8 mouse cellular contexts compared by ENCODE assay signal in the genomic region with DNA sequence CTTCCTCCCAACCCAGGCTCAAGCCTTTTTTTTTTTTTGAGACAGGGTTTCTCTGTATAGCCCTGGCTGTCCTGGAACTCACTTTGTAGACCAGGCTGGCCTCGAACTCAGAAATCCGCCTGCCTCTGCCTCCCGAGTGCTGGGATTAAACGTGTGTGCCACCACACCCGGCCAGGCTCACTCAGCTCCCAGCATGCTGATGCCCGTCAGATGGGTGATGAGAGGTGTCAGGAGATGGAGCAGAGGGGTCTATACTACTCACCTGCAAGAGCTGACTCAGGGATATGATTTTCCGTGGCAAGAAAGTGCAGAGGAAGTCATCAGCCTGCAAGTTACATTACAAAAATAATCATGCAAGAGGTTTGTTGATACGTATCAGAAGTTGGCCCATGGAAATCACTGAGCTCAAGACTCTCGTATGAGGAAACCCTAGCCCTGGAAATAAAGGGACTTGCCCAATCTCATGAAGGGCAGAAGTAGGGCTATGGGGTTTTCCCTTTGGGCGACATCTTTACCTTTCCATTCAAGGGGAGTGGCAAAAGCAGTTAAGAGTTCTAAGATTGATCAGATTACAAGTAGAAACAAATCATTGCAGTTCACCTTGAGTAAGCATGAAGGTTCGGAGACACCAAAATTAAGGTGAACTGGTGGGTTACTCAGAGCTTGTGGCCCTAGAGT. TPM values are rescaled to one million over a fixed set of nuclear protein-coding genes. Genes with fewer than 3 reads are reported as not detected.
DNase-seq lines count a peak whose midpoint lies in the region; ATAC-seq and TF ChIP-seq lines count a peak whose summit lies in the region.

No protein-coding gene starts in this region.

- peak; percentile 32 for ATAC-seq in inflammation-experienced regulatory T-cells, adult 6 months
- ATAC-seq in neural tube, embryonic 13.5 days (ENCODE audit: low read depth): no peak

- TF ChIP-seq POLR2A in cerebellum, adult 2 months (IDR thresholded peaks at IDR 0.05; ENCODE audit: borderline replicate concordance, insufficient read depth, low read length): no peak

- peaks cover 29% of the 10 kb centered on the region for H3K36me3 ChIP-seq in neural tube, embryonic 13.5 days

- intact Hi-C loops in left cerebral cortex, adult 2 months (cut with DNase I): no loop called here
- intact Hi-C loops in left cerebral cortex, postnatal 25 days (cut with DNase I): loop anchor here (5.0 kb wide), 1 partner anchor 47 kb away; the partner anchor contains the start of genes Gm49378 and Ipo4

- peak overlapping the region; percentile 91 for H3K4me3 ChIP-seq in left cerebral cortex, adult 2 months
- H3K4me3 ChIP-seq in brown adipose tissue, adult 24 weeks (ENCODE audit: insufficient read depth, low read depth, low read length): peak overlapping the region; percentile 74
- H3K4me3 ChIP-seq in neural tube, embryonic 13.5 days: peak overlapping the region; percentile 72
- H3K4me3 ChIP-seq in cerebellum, adult 2 months (replicated peaks; ENCODE audit: insufficient read depth, low read depth, low read length): no peak overlapping the region

- H3K9ac ChIP-seq in neural tube, embryonic 13.5 days: peak overlapping the region; percentile 91

- H3K27me3 ChIP-seq in neural tube, embryonic 13.5 days: no peaks in the 10 kb centered on the region
- H3K27me3 ChIP-seq in cerebellum, adult 2 months (ENCODE audit: control insufficient read depth, insufficient read depth, low read length): no peaks in the 10 kb centered on the region

- no peak for DNase-seq in left cerebral cortex, adult 2 months (ENCODE audit: extremely low spot score in 1 of 2, low spot score in 2 of 2)
- no peak for DNase-seq in left cerebral cortex, adult 18-20 months (ENCODE audit: low spot score in 2 of 2)
- no peak for DNase-seq in right cerebral cortex, adult 2 months (ENCODE audit: low spot score in 2 of 2)
- DNase-seq in cerebellum, adult 2 months: no peak
- DNase-seq in left cerebral cortex, postnatal 25 days (ENCODE audit: low spot score in 2 of 2): no peak

- peak overlapping the region; percentile 73 for H3K27ac ChIP-seq in left cerebral cortex, adult 2 months
- H3K27ac ChIP-seq in brown adipose tissue, adult 24 weeks (replicated peaks; ENCODE audit: low read depth, low read length): peak overlapping the region; percentile 66
- H3K27ac ChIP-seq in neural tube, embryonic 13.5 days (replicated peaks): peak overlapping the region; percentile 96; the same call in 1 of the 2 replicates
- no peak overlapping the region for H3K27ac ChIP-seq in cerebellum, adult 2 months (ENCODE audit: insufficient read depth, low read length)

- 90% methylated on average over 11 of the region's 11 CpGs for WGBS in neural tube, embryonic 13.5 days
- WGBS in cerebellum, adult 2 months: 84% methylated on average over 11 of the region's 11 CpGs

- no peaks in the 10 kb centered on the region for H3K9me3 ChIP-seq in neural tube, embryonic 13.5 days

- no peak for TF ChIP-seq CTCF in left cerebral cortex, adult 2 months (IDR thresholded peaks at IDR 0.05)
- no peak for TF ChIP-seq CTCF in cerebellum, adult 2 months (IDR thresholded peaks at IDR 0.05; ENCODE audit: borderline replicate concordance, insufficient read depth, low read depth, low read length)

- H3K4me1 ChIP-seq in brown adipose tissue, adult 24 weeks (ENCODE audit: control insufficient read depth, insufficient read depth, insufficient read length, low read length): peaks cover 5% of the 10 kb centered on the region
- peaks cover 45% of the 10 kb centered on the region for H3K4me1 ChIP-seq in neural tube, embryonic 13.5 days (replicated peaks)
- H3K4me1 ChIP-seq in cerebellum, adult 2 months (ENCODE audit: control insufficient read depth, insufficient read depth, low read length): peaks cover 3% of the 10 kb centered on the region; the same call in 1 of the 2 replicates

- peak overlapping the region; percentile 93 for H3K4me2 ChIP-seq in neural tube, embryonic 13.5 days

RNA-seq across cellular contexts. Expression of gene Psme2, which starts 1.0 kb away (rescaled TPM):
- total RNA-seq in left cerebral cortex, adult 2 months (2021): 10 to 100 TPM; 46.0 to 60.3 TPM
- 10 to 100 TPM; 59.6 to 65.7 TPM for total RNA-seq in left cerebral cortex, adult 18-20 months (2021)
- 248 and 256 TPM in 2 replicates for polyA plus RNA-seq in brown adipose tissue, adult 24 weeks (2012; ENCODE audit: insufficient read depth, insufficient read length, missing spikeins)
- 1,000 to 10,000 TPM in 1 of 3 experiments, 100 to 1,000 TPM in 2; 828 to 1,360 (median 869) TPM for polyA plus RNA-seq in inflammation-experienced regulatory T-cells, adult 6 months (2017; shearing (Covaris generic))
- polyA plus RNA-seq in neural tube, embryonic 13.5 days (2015; fragmentation: Nextera tagmentation; extraction: Ambion mirVana): 178 and 199 TPM in 2 replicates
- polyA plus RNA-seq in cerebellum, adult 2 months (2012; rRNA removed): 43.1 and 46.8 TPM in 2 replicates
- total RNA-seq in left cerebral cortex, postnatal 25 days (2021): 10 to 100 TPM; 35.2 to 47.9 TPM

RNA-seq across cellular contexts. Expression of gene Rnf31, which starts 1.6 kb away (rescaled TPM):
- total RNA-seq in left cerebral cortex, adult 2 months (2021): 10 to 100 TPM; 40.9 to 43.4 TPM
- 10 to 100 TPM; 42.0 to 46.2 TPM for total RNA-seq in left cerebral cortex, adult 18-20 months (2021)
- 11.1 and 12.0 TPM in 2 replicates for polyA plus RNA-seq in brown adipose tissue, adult 24 weeks (2012; ENCODE audit: insufficient read depth, insufficient read length, missing spikeins)
- polyA plus RNA-seq in inflammation-experienced regulatory T-cells, adult 6 months (2017; shearing (Covaris generic)): 10 to 100 TPM; 26.7 to 37.2 (median 35.3) TPM
- 21.7 and 27.5 TPM in 2 replicates for polyA plus RNA-seq in neural tube, embryonic 13.5 days (2015; fragmentation: Nextera tagmentation; extraction: Ambion mirVana)
- polyA plus RNA-seq in cerebellum, adult 2 months (2012; rRNA removed): 31.1 and 32.9 TPM in 2 replicates
- total RNA-seq in left cerebral cortex, postnatal 25 days (2021): 10 to 100 TPM; 27.6 to 31.7 TPM

RNA-seq across cellular contexts. Expression of gene Emc9, which starts 4.8 kb away (rescaled TPM):
- 10 to 100 TPM; 49.8 to 50.3 TPM for total RNA-seq in left cerebral cortex, adult 2 months (2021)
- 10 to 100 TPM; 44.7 to 58.2 TPM for total RNA-seq in left cerebral cortex, adult 18-20 months (2021)
- 42.1 and 45.5 TPM in 2 replicates for polyA plus RNA-seq in brown adipose tissue, adult 24 weeks (2012; ENCODE audit: insufficient read depth, insufficient read length, missing spikeins)
- 10 to 100 TPM; 19.1 to 25.6 (median 23.3) TPM for polyA plus RNA-seq in inflammation-experienced regulatory T-cells, adult 6 months (2017; shearing (Covaris generic))
- 20.4 and 24.5 TPM in 2 replicates for polyA plus RNA-seq in neural tube, embryonic 13.5 days (2015; fragmentation: Nextera tagmentation; extraction: Ambion mirVana)
- polyA plus RNA-seq in cerebellum, adult 2 months (2012; rRNA removed): 90.9 and 92.8 TPM in 2 replicates
- 10 to 100 TPM; 38.1 to 41.5 TPM for total RNA-seq in left cerebral cortex, postnatal 25 days (2021)

RNA-seq across cellular contexts. Expression of gene Psme1, which starts 12.0 kb away (rescaled TPM):
- 10 to 100 TPM; 46.8 to 51.6 TPM for total RNA-seq in left cerebral cortex, adult 2 months (2021)
- 10 to 100 TPM; 47.2 to 58.6 TPM for total RNA-seq in left cerebral cortex, adult 18-20 months (2021)
- polyA plus RNA-seq in brown adipose tissue, adult 24 weeks (2012; ENCODE audit: insufficient read depth, insufficient read length, missing spikeins): 191 and 217 TPM in 2 replicates
- 100 to 1,000 TPM; 667 to 812 (median 693) TPM for polyA plus RNA-seq in inflammation-experienced regulatory T-cells, adult 6 months (2017; shearing (Covaris generic))
- polyA plus RNA-seq in neural tube, embryonic 13.5 days (2015; fragmentation: Nextera tagmentation; extraction: Ambion mirVana): 167 and 179 TPM in 2 replicates
- polyA plus RNA-seq in cerebellum, adult 2 months (2012; rRNA removed): 38.4 and 40.7 TPM in 2 replicates
- 10 to 100 TPM; 39.4 to 45.3 TPM for total RNA-seq in left cerebral cortex, postnatal 25 days (2021)

RNA-seq across cellular contexts. Expression of gene Irf9, which starts 13.5 kb away (rescaled TPM):
- 10 to 100 TPM; 13.0 to 16.4 TPM for total RNA-seq in left cerebral cortex, adult 2 months (2021)
- total RNA-seq in left cerebral cortex, adult 18-20 months (2021): 10 to 100 TPM; 11.7 to 11.8 TPM
- polyA plus RNA-seq in brown adipose tissue, adult 24 weeks (2012; ENCODE audit: insufficient read depth, insufficient read length, missing spikeins): 4.8 and 7.4 TPM in 2 replicates
- 100 to 1,000 TPM; 120 to 174 (median 141) TPM for polyA plus RNA-seq in inflammation-experienced regulatory T-cells, adult 6 months (2017; shearing (Covaris generic))
- 9.8 and 10.4 TPM in 2 replicates for polyA plus RNA-seq in neural tube, embryonic 13.5 days (2015; fragmentation: Nextera tagmentation; extraction: Ambion mirVana)
- 18.4 and 20.3 TPM in 2 replicates for polyA plus RNA-seq in cerebellum, adult 2 months (2012; rRNA removed)
- 10 to 100 TPM in 1 of 2 experiments, 1 to 10 TPM in 1; 9.9 to 12.3 TPM for total RNA-seq in left cerebral cortex, postnatal 25 days (2021)
